Mouse (Mus musculus) forebrain, embryonic 12.5 days (tissue): Measurements from ENCODE around the gene Prc1. TPM values are rescaled to one million over a fixed set of nuclear protein-coding genes. Genes with fewer than 3 reads are reported as not detected.

ENCODE experiments used
- ATAC-seq: fragments of 200-750 bp; cut with Nextera tagmentation; 2 replicates; pipeline ENCODE4 v1.8.0; 2017; ENCODE audit warnings: moderate TSS enrichment; ENCODE audit not compliant: low FRiP score
- H3K27ac ChIP-seq: fragments of 300-500 bp; sonication (generic); 2 replicates; pipeline ENCODE4 v1.5.1; 2016; ENCODE audit warnings: mild to moderate bottlenecking
- H3K27me3 ChIP-seq: fragments of 300-500 bp; sonication (generic); 2 replicates; pipeline ENCODE4 v1.6.1; 2016; ENCODE audit warnings: mild to moderate bottlenecking
- H3K36me3 ChIP-seq: fragments of 300-500 bp; sonication (generic); replicated peaks from 2 replicates; pipeline ENCODE4 v1.6.1; 2016; ENCODE audit warnings: mild to moderate bottlenecking
- H3K4me1 ChIP-seq: fragments of 300-500 bp; sonication (generic); 2 replicates; pipeline ENCODE4 v1.6.1; 2016
- H3K4me2 ChIP-seq: fragments of 300-500 bp; sonication (generic); 2 replicates; pipeline ENCODE4 v1.6.1; 2016; ENCODE audit warnings: mild to moderate bottlenecking, moderate library complexity
- H3K4me3 ChIP-seq: fragments of 300-500 bp; sonication (generic); replicated peaks from 2 replicates; pipeline ENCODE4 v1.5.1; 2016; ENCODE audit warnings: mild to moderate bottlenecking
- H3K9ac ChIP-seq: fragments of 300-500 bp; sonication (generic); 2 replicates; pipeline ENCODE4 v1.6.1; 2016; ENCODE audit warnings: mild to moderate bottlenecking
- H3K9me3 ChIP-seq: fragments of 300-500 bp; sonication (generic); 2 replicates; pipeline ENCODE4 v1.6.1; 2016
- WGBS: fragments of 180-500 bp; shearing (Covaris S2); methylation state at CpG from one replicate; pipeline ENCODE4 v1.1.7; 2016; 5-methylcytosine and 5-hydroxymethylcytosine counted together
- polyA plus RNA-seq: library from polyadenylated mRNA; unstranded; fragments of >200 nt; fragmentation: Nextera tagmentation; extraction: Ambion mirVana; gene quantifications from 2 replicates; pipeline ENCODE4 v1.2.1, GENCODE M21; 2016

Prc1 gene
- polyA plus RNA-seq, 1 experiment from 2014 or later, result 222 TPM

GRCm38 (mm10) chr7:80268897-80269750 is 25.1 kb upstream of the Prc1 start, which contains the start of gene Vps33b:
Gene Vps33b (plus strand): TSS chr7:80269649.
- Histone ChIP-seq H3K27me3 (no peaks in the 10 kb centered on the region), H3K4me1 (peaks cover 18% of the 10 kb centered on the region), H3K36me3 (peaks cover 48% of the 10 kb centered on the region), H3K9ac (peak within 1 kb of the TSS; percentile 80), H3K4me2 (peak within 1 kb of the TSS; percentile 95), H3K4me3 (peak within 1 kb of the TSS; percentile 79), H3K27ac (peak within 1 kb of the TSS; percentile 63), H3K9me3 (peaks cover 5% of the 10 kb centered on the region; the same call in 1 of the 2 replicates)
- WGBS, result 4% methylated on average over 21 of the region's 21 CpGs
- ATAC-seq, result peak; percentile 89

- peak overlapping the region; percentile 79 for H3K4me3 ChIP-seq
- peaks cover 48% of the 10 kb centered on the region for H3K36me3 ChIP-seq
- peak; percentile 62 for ATAC-seq
- H3K9ac ChIP-seq, result peak overlapping the region; percentile 80
- no peaks in the 10 kb centered on the region for H3K27me3 ChIP-seq
- H3K27ac ChIP-seq, result peak overlapping the region; percentile 63
- peak overlapping the region; percentile 95 for H3K4me2 ChIP-seq
- H3K9me3 ChIP-seq, result peaks cover 12% of the 10 kb centered on the region
- under 1% methylated on average over 23 of the region's 23 CpGs for WGBS
- H3K4me1 ChIP-seq, result peaks cover 18% of the 10 kb centered on the region
Measured at GRCm38 (mm10) chr7:80269751-80270255, 24.4 kb upstream of the Prc1 start.

GRCm38 (mm10) chr7:80273456-80273855 is 20.8 kb upstream of the Prc1 start:
- peaks cover 59% of the 10 kb centered on the region for H3K36me3 ChIP-seq

DNA sequence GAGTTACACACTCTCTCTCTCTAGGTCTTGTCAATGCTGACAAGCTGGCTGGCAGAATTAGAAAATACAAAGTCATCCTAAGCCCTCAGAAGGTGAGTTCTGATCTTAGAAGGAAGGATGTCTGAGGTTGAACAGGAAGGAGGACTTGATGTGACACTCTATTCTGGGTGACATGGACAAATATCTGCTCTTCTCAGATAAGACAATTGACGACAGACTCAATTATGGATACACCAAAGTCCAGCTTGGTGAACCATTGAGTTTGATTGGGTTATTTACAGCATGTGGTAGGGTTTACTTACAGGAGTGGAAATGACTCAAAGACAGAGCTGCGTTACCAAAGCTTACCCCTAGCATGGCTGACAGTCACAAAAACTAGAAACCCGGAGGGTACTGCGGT is 17.9 kb upstream of the Prc1 start:
- Histone ChIP-seq H3K27ac (no peak overlapping the region), H3K36me3 (peaks cover 77% of the 10 kb centered on the region), H3K4me1 (no peaks in the 10 kb centered on the region), H3K9me3 (peaks cover 18% of the 10 kb centered on the region), H3K4me3 (no peak overlapping the region), H3K9ac (no peak overlapping the region), H3K27me3 (no peaks in the 10 kb centered on the region), H3K4me2 (no peak overlapping the region)
- WGBS, result 95% methylated on average over 4 of the region's 4 CpGs
- no peak for ATAC-seq

More at GRCm38 (mm10) chr7:80273456-80273855, 20.8 kb upstream of the Prc1 start:
- H3K27ac ChIP-seq, result no peak overlapping the region
- no peak for ATAC-seq
- H3K27me3 ChIP-seq, result no peaks in the 10 kb centered on the region
- no peak overlapping the region for H3K9ac ChIP-seq
- H3K4me2 ChIP-seq, result no peak overlapping the region
- H3K4me1 ChIP-seq, result peaks cover 18% of the 10 kb centered on the region
- H3K4me3 ChIP-seq, result no peak overlapping the region
- peaks cover 18% of the 10 kb centered on the region for H3K9me3 ChIP-seq
- 96% methylated on average over 2 of the region's 2 CpGs for WGBS

DNA sequence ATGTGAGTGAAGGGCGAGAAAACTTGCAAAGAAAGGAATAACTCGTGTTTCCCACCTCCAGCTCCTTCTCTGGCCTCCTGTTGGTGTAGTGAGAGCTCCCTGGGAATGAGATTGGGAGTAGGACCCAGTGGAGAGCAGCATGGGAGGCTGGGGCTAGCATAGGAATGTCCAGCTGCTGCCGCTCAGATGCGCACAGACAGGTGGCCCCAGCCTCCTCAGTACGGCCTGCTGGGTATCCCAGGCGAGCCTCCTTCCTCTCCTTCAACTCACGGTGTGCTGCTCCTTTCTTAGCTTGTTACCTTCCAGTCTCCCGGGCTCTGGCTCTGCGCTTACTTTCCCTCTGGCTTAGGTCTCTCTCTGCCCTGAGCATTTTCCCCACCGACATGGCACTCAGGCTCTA is 14.2 kb upstream of the Prc1 start:
- 85% methylated on average over 10 of the region's 10 CpGs for WGBS
- Histone ChIP-seq H3K9ac (no peak overlapping the region), H3K27ac (no peak overlapping the region), H3K4me3 (no peak overlapping the region), H3K4me2 (no peak overlapping the region), H3K9me3 (peaks cover 4% of the 10 kb centered on the region), H3K36me3 (peaks cover 76% of the 10 kb centered on the region), H3K27me3 (no peaks in the 10 kb centered on the region), H3K4me1 (no peaks in the 10 kb centered on the region)
- ATAC-seq, result no peak

GRCm38 (mm10) chr7:80280998-80281397 is 13.3 kb upstream of the Prc1 start:
- Histone ChIP-seq H3K4me1 (no peaks in the 10 kb centered on the region), H3K4me2 (no peak overlapping the region), H3K36me3 (peaks cover 78% of the 10 kb centered on the region), H3K4me3 (no peak overlapping the region), H3K9ac (no peak overlapping the region), H3K27ac (no peak overlapping the region), H3K9me3 (no peaks in the 10 kb centered on the region), H3K27me3 (no peaks in the 10 kb centered on the region)
- 90% methylated on average over 2 of the region's 2 CpGs for WGBS
- ATAC-seq, result no peak

DNA sequence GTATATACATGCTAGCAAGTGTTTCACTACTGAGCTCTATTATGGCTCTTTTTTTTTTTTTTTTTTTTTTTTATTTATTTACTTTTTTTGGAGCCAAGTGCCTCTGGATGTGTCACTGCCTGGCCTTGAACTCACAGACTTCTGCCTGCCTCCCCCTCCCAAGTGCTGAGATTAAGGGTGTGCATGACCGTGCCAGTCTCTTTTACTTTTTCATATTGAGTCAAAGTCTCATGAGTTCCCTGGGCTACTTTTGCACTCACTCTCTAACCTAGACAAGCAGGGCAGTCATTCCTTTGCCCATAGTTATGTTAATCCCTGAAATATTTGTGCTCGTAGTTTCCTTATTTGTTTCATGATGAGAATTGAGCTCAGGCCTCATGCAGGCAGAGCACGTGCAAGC is 12.6 kb upstream of the Prc1 start:
- H3K27ac ChIP-seq, result no peak overlapping the region

DNA sequence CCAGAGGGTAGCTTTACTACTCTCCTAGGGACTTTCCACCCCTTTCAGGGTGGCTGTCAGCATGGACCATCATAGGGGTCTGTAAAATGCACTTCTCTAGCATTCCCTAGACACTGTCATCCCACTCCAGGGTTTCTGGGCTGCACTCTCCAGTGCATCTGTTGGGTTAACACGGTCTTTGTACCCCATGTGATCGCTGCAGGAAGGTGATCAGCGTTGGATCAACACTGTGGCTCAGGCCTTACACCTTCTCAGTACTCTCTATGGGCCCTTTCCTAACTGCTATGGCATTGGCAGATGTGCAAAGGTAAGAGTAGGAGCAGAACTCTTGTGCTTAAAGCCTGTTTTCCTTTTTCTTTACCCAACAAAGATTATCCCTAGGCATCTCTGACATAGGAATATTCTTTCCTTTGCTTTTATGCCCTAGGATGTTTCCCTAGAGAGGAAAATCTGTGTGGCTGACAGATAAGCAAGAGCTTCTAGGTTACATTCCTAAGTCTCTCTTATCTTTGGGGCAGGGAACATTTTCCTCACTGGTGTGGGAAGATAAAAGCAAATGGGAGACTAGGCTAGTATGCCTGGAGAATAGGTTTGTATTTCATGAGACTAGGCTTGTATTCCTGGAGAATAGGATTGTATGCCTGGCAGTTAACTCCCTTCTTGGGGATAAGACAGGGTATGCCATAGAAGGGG is 10.9 kb upstream of the Prc1 start:
- Histone ChIP-seq H3K9me3 (no peaks in the 10 kb centered on the region), H3K27me3 (no peaks in the 10 kb centered on the region), H3K36me3 (peaks cover 77% of the 10 kb centered on the region), H3K9ac (no peak overlapping the region), H3K4me2 (no peak overlapping the region), H3K4me1 (no peaks in the 10 kb centered on the region), H3K27ac (no peak overlapping the region), H3K4me3 (no peak overlapping the region)
- no peak for ATAC-seq
- WGBS, result 91% methylated on average over 3 of the region's 3 CpGs

More for the DNA sequence above, 12.6 kb upstream of the Prc1 start:
- WGBS, result 81% methylated on average over 3 of the region's 3 CpGs
- Histone ChIP-seq H3K4me3 (no peak overlapping the region), H3K27me3 (no peaks in the 10 kb centered on the region), H3K9ac (no peak overlapping the region), H3K36me3 (peaks cover 78% of the 10 kb centered on the region), H3K9me3 (no peaks in the 10 kb centered on the region), H3K4me1 (no peaks in the 10 kb centered on the region), H3K4me2 (no peak overlapping the region)
- no peak for ATAC-seq

GRCm38 (mm10) chr7:80284391-80284790 is 9.9 kb upstream of the Prc1 start:
- H3K27me3 ChIP-seq, result no peaks in the 10 kb centered on the region
- 91% methylated on average over 5 of the region's 5 CpGs for WGBS
- no peaks in the 10 kb centered on the region for H3K9me3 ChIP-seq
- no peak for ATAC-seq
- no peak overlapping the region for H3K9ac ChIP-seq
- no peak overlapping the region for H3K27ac ChIP-seq
- H3K4me1 ChIP-seq, result no peaks in the 10 kb centered on the region
- peaks cover 70% of the 10 kb centered on the region for H3K36me3 ChIP-seq
- H3K4me2 ChIP-seq, result no peak overlapping the region
- H3K4me3 ChIP-seq, result no peak overlapping the region

- H3K27ac ChIP-seq, result no peak overlapping the region
- no peaks in the 10 kb centered on the region for H3K4me1 ChIP-seq
- no peaks in the 10 kb centered on the region for H3K27me3 ChIP-seq
- H3K4me3 ChIP-seq, result no peak overlapping the region
- H3K9me3 ChIP-seq, result no peaks in the 10 kb centered on the region
- peaks cover 71% of the 10 kb centered on the region for H3K36me3 ChIP-seq
- H3K4me2 ChIP-seq, result no peak overlapping the region
- ATAC-seq, result no peak
- H3K9ac ChIP-seq, result no peak overlapping the region
- WGBS, result 94% methylated on average over 6 of the region's 6 CpGs
Measured at GRCm38 (mm10) chr7:80285725-80286124, 8.5 kb upstream of the Prc1 start.

DNA sequence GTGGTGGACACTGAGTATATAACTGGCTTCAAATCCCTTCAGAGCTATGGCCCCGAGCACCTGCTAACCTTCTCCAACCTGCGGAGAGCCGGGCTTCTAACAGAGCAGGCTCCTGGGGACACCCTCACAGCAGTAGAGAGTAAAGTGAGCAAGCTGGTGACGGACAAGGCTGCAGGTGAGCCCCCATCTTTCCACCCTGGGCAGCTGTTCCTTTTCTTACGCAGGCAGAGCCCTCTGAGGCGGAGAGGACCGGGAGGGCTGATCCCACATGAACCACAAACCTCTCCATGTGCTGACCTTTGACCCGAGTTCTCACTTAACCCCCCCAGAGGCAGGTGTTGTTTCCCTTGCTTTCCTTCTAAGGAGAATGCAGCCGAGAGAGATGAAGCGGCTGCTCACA is 6.5 kb upstream of the Prc1 start:
- H3K4me3 ChIP-seq, result no peak overlapping the region
- ATAC-seq, result no peak
- no peaks in the 10 kb centered on the region for H3K9me3 ChIP-seq
- H3K9ac ChIP-seq, result no peak overlapping the region
- WGBS, result 87% methylated on average over 10 of the region's 10 CpGs
- no peak overlapping the region for H3K27ac ChIP-seq
- H3K27me3 ChIP-seq, result no peaks in the 10 kb centered on the region
- H3K4me1 ChIP-seq, result no peaks in the 10 kb centered on the region
- no peak overlapping the region for H3K4me2 ChIP-seq
- H3K36me3 ChIP-seq, result peaks cover 74% of the 10 kb centered on the region

- Histone ChIP-seq H3K4me3 (peak overlapping the region; percentile 86), H3K9ac (peak overlapping the region; percentile 82), H3K27me3 (no peaks in the 10 kb centered on the region), H3K4me1 (peaks cover 25% of the 10 kb centered on the region), H3K36me3 (peaks cover 24% of the 10 kb centered on the region), H3K4me2 (peak overlapping the region; percentile 79), H3K9me3 (no peaks in the 10 kb centered on the region), H3K27ac (peak overlapping the region; percentile 88)
- peak; percentile 69 for ATAC-seq
- WGBS, result 9% methylated on average over 37 of the region's 37 CpGs
Measured at GRCm38 (mm10) chr7:80294764-80295648, 756 bp downstream of the Prc1 start.
